In genomic region chr10:93291843-93292242, GRCm38 (mm10) we compare ENCODE assay signal across 8 mouse cellular contexts. TPM values are rescaled to one million over a fixed set of nuclear protein-coding genes. Genes with fewer than 3 reads are reported as not detected.
DNase-seq lines count a peak whose midpoint lies in the region; ATAC-seq and TF ChIP-seq lines count a peak whose summit lies in the region.

No protein-coding gene starts in this region.

- no peak overlapping the region for H3K4me3 ChIP-seq in E14TG2a.4 (replicated peaks; ENCODE audit: low read length)
- H3K4me3 ChIP-seq in kidney, embryonic 16.5 days (ENCODE audit: low read length) = no peak overlapping the region
- H3K4me3 ChIP-seq in lung, embryonic 14.5 days (ENCODE audit: low read depth, low read length) = no peak overlapping the region

- peak; percentile 25 for TF ChIP-seq CTCF in E14TG2a.4 (conservative IDR thresholded peaks at IDR 0.05; ENCODE audit: low read length)
- peak; percentile 88 for TF ChIP-seq CTCF in lung, embryonic 14.5 days (IDR thresholded peaks at IDR 0.05; ENCODE audit: low read depth)

- H3K36me3 ChIP-seq in E14TG2a.4 (ENCODE audit: insufficient read depth, low read length) = no peaks in the 10 kb centered on the region
- no peaks in the 10 kb centered on the region for H3K36me3 ChIP-seq in kidney, embryonic 16.5 days (ENCODE audit: insufficient read depth, low read length)
- H3K36me3 ChIP-seq in lung, embryonic 14.5 days (ENCODE audit: insufficient read depth) = peaks cover 9% of the 10 kb centered on the region; the same call in 1 of the 2 replicates

- WGBS in kidney, embryonic 16.5 days = 5% methylated on average over 6 of the region's 6 CpGs
- 8% methylated on average over 6 of the region's 6 CpGs for WGBS in lung, embryonic 14.5 days

- H3K9ac ChIP-seq in kidney, embryonic 16.5 days (replicated peaks; ENCODE audit: low read length) = no peak overlapping the region
- H3K9ac ChIP-seq in lung, embryonic 14.5 days = no peak overlapping the region

- peak; percentile 37; the same call in 1 of the 2 replicates for ATAC-seq in kidney, embryonic 16.5 days (ENCODE audit: low FRiP score, low TSS enrichment)
- ATAC-seq in lung, embryonic 14.5 days (ENCODE audit: insufficient read depth) = 0 out of 2 replicates have a peak, but pooled peaks have one; percentile 23

- no peak overlapping the region for H3K27ac ChIP-seq in kidney, embryonic 16.5 days (ENCODE audit: low read length)
- 0 out of 2 replicates have a peak overlapping the region, but pooled peaks have one; percentile 25 for H3K27ac ChIP-seq in lung, embryonic 14.5 days (ENCODE audit: low read depth)

- no peaks in the 10 kb centered on the region; the same call in 1 of the 2 replicates for H3K27me3 ChIP-seq in E14TG2a.4 (ENCODE audit: insufficient read depth, low read length)
- H3K27me3 ChIP-seq in kidney, embryonic 16.5 days (ENCODE audit: insufficient read depth, low read length) = no peaks in the 10 kb centered on the region
- H3K27me3 ChIP-seq in lung, embryonic 14.5 days (ENCODE audit: insufficient read depth, low read length) = no peaks in the 10 kb centered on the region

- H3K4me2 ChIP-seq in kidney, embryonic 16.5 days (replicated peaks; ENCODE audit: low read depth, low read length) = no peak overlapping the region
- no peak overlapping the region for H3K4me2 ChIP-seq in lung, embryonic 14.5 days

- peak; percentile 89 for DNase-seq in adrenal gland, postnatal 10 days
- DNase-seq in embryo, embryonic 10.5 days (ENCODE audit: low spot score) = peak; percentile 92
- DNase-seq in heart, adult 8-10 months (ENCODE audit: low spot score) = peak; percentile 87
- peak; percentile 95 for DNase-seq in lung, embryonic 14.5 days
- DNase-seq in retina, adult 2 months (ENCODE audit: low read depth, low spot score) = peak; percentile 70
- peak; percentile 94 for DNase-seq in thymus, postnatal 4 days

- no peaks in the 10 kb centered on the region for H3K9me3 ChIP-seq in E14TG2a.4 (ENCODE audit: low read length)
- no peaks in the 10 kb centered on the region for H3K9me3 ChIP-seq in kidney, embryonic 16.5 days (ENCODE audit: low read length)
- no peaks in the 10 kb centered on the region for H3K9me3 ChIP-seq in lung, embryonic 14.5 days (ENCODE audit: low read depth, low read length)

- peaks cover 57% of the 10 kb centered on the region for H3K4me1 ChIP-seq in E14TG2a.4 (replicated peaks; ENCODE audit: low read depth, low read length)
- peaks cover 45% of the 10 kb centered on the region for H3K4me1 ChIP-seq in kidney, embryonic 16.5 days (ENCODE audit: insufficient read depth, low read length)
- no peaks in the 10 kb centered on the region for H3K4me1 ChIP-seq in lung, embryonic 14.5 days (ENCODE audit: insufficient read depth)

RNA-seq across cellular contexts. Expression of gene Elk3, which starts 19.1 kb away (rescaled TPM):
- 10 to 100 TPM; 58.4 to 70.4 TPM for total RNA-seq in adrenal gland, postnatal 10 days (2021)
- total RNA-seq in heart, adult 8-10 months (2022) = 10 to 100 TPM; 32.0 to 37.6 (median 35.2) TPM
- 41.3 and 45.6 TPM in 2 replicates for polyA plus RNA-seq in kidney, embryonic 16.5 days (2015; fragmentation: Nextera tagmentation; extraction: Ambion mirVana)
- polyA plus RNA-seq in lung, embryonic 14.5 days (2014; fragmentation: Nextera tagmentation; extraction: Ambion mirVana) = 55.3 and 57.7 TPM in 2 replicates
